Mouse (Mus musculus): Measurements from ENCODE around the gene F2rl1. TPM values are rescaled to one million over a fixed set of nuclear protein-coding genes. Genes with fewer than 3 reads are reported as not detected.

F2rl1 gene
- total and polyA plus RNA-seq, 3 experiments: 0.06 TPM; not detected in 2

- TF ChIP-seq SMC3 (IDR thresholded peaks at IDR 0.05; ENCODE audit: low read depth, low read length): no peak
- TF ChIP-seq USF2 (IDR thresholded peaks at IDR 0.05; ENCODE audit: borderline replicate concordance in 1 of 2, insufficient read depth in 1 of 2, low read depth in 1 of 2, low read length in 2 of 2): no peak
- no peak for TF ChIP-seq ZMIZ1 (IDR thresholded peaks at IDR 0.05; ENCODE audit: low read depth, low read length)
- TF ChIP-seq RAD21 (IDR thresholded peaks at IDR 0.05; ENCODE audit: low read depth, low read length): no peak
- no peak for TF ChIP-seq MYB (IDR thresholded peaks at IDR 0.05; ENCODE audit: low read depth, low read length)
- no peak for TF ChIP-seq USF1 (IDR thresholded peaks at IDR 0.05; ENCODE audit: low read depth, low read length)
- no peak for TF ChIP-seq MXI1 (IDR thresholded peaks at IDR 0.05; ENCODE audit: low read depth, low read length)
- no peak for TF ChIP-seq HCFC1 (IDR thresholded peaks at IDR 0.05; ENCODE audit: low read depth, low read length)
- no peak for TF ChIP-seq ZC3H11A (IDR thresholded peaks at IDR 0.05; ENCODE audit: low read depth, low read length)
- TF ChIP-seq NRF1 (IDR thresholded peaks at IDR 0.05; ENCODE audit: insufficient read depth, low read depth, low read length, poor library complexity, severe bottlenecking): no peak
- no peak for TF ChIP-seq MAZ (IDR thresholded peaks at IDR 0.05; ENCODE audit: low read depth, low read length)
- no peak for TF ChIP-seq JUND (IDR thresholded peaks at IDR 0.05; ENCODE audit: low read depth, low read length)
- TF ChIP-seq CHD2 (IDR thresholded peaks at IDR 0.05; ENCODE audit: low read length): no peak
- TF ChIP-seq ETS1 (IDR thresholded peaks at IDR 0.05; ENCODE audit: low read depth, low read length): no peak
- no peak for TF ChIP-seq E2F4 (IDR thresholded peaks at IDR 0.05; ENCODE audit: borderline replicate concordance, low read depth, low read length)
- no peak for TF ChIP-seq POLR2AphosphoS2 (IDR thresholded peaks at IDR 0.05; ENCODE audit: low read length)
- TF ChIP-seq POLR2A (IDR thresholded peaks at IDR 0.05; ENCODE audit: control insufficient read depth in 1 of 2, insufficient read depth in 1 of 2, low read depth in 1 of 2, low read length in 2 of 2, poor library complexity in 1 of 2): no peak
- TF ChIP-seq ELF1 (IDR thresholded peaks at IDR 0.05; ENCODE audit: low read depth, low read length): no peak
- no peak for TF ChIP-seq MAX (IDR thresholded peaks at IDR 0.05; ENCODE audit: low read length)
- Histone ChIP-seq H3K79me2 (ENCODE audit: control insufficient read depth, insufficient read depth, low read length, poor library complexity) (no peaks in the 10 kb centered on the region), H3K9me3 (replicated peaks; ENCODE audit: insufficient read depth, low read length) (no peaks in the 10 kb centered on the region), H3K4me1 (ENCODE audit: control insufficient read depth in 1 of 2, insufficient read depth in 2 of 2, low read length in 2 of 2) (no peaks in the 10 kb centered on the region; a peak in 1 of 4 replicates), H3K36me3 (ENCODE audit: control insufficient read depth in 1 of 2, insufficient read depth in 2 of 2, low read length in 2 of 2) (no peaks in the 10 kb centered on the region), H3K27ac (ENCODE audit: control insufficient read depth, low read depth, low read length) (no peak overlapping the region), H3K4me3 (ENCODE audit: control insufficient read depth in 1 of 2, insufficient read depth in 1 of 2, low read depth in 2 of 2, low read length in 2 of 2) (no peak overlapping the region), H3K9ac (ENCODE audit: control insufficient read depth, low read depth, low read length, poor library complexity, severe bottlenecking) (no peak overlapping the region), H3K27me3 (ENCODE audit: control insufficient read depth in 1 of 2, insufficient read depth in 2 of 2, low read length in 2 of 2) (no peaks in the 10 kb centered on the region)
- no peak for DNase-seq (ENCODE audit: low read depth, low spot score)
These were observed 38.1 kb upstream of the F2rl1 start for GRCm38 (mm10) chr13:95563066-95563610.

GRCm38 (mm10) chr13:95557326-95557725 lies 32.3 kb upstream of the F2rl1 start:
- TF ChIP-seq SIN3A (IDR thresholded peaks at IDR 0.05; ENCODE audit: low read length) (no peak), MAX (IDR thresholded peaks at IDR 0.05; ENCODE audit: low read length) (no peak), HCFC1 (IDR thresholded peaks at IDR 0.05; ENCODE audit: low read depth, low read length) (no peak), NELFE (IDR thresholded peaks at IDR 0.05; ENCODE audit: low read depth, low read length) (no peak), ETS1 (IDR thresholded peaks at IDR 0.05; ENCODE audit: low read depth, low read length) (no peak)
- H3K36me3 ChIP-seq (ENCODE audit: control insufficient read depth in 1 of 2, insufficient read depth in 2 of 2, low read length in 2 of 2): no peaks in the 10 kb centered on the region
- no peak overlapping the region for H3K4me3 ChIP-seq (ENCODE audit: control insufficient read depth in 1 of 2, insufficient read depth in 1 of 2, low read depth in 2 of 2, low read length in 2 of 2)
- H3K9ac ChIP-seq (ENCODE audit: control insufficient read depth, low read depth, low read length, poor library complexity, severe bottlenecking): no peak overlapping the region
- no peaks in the 10 kb centered on the region; a peak in 1 of 4 replicates for H3K4me1 ChIP-seq (ENCODE audit: control insufficient read depth in 1 of 2, insufficient read depth in 2 of 2, low read length in 2 of 2)
- H3K27me3 ChIP-seq (ENCODE audit: control insufficient read depth in 1 of 2, insufficient read depth in 2 of 2, low read length in 2 of 2): 0 out of 4 replicates have a peak, but pooled peaks cover 0 to 3% of the 10 kb centered on the region in 2 experiments
- DNase-seq (ENCODE audit: low read depth, low spot score): no peak
- no peaks in the 10 kb centered on the region for H3K9me3 ChIP-seq (replicated peaks; ENCODE audit: insufficient read depth, low read length)
- H3K27ac ChIP-seq (ENCODE audit: control insufficient read depth, low read depth, low read length): no peak overlapping the region
- no peaks in the 10 kb centered on the region for H3K79me2 ChIP-seq (ENCODE audit: control insufficient read depth, insufficient read depth, low read length, poor library complexity)

Data from MEL (cell line).